Mouse (Mus musculus) megakaryocyte, embryonic 14.5 days (primary cell): ENCODE measurements around the gene Pdlim5. TPM values are rescaled to one million over a fixed set of nuclear protein-coding genes. Genes with fewer than 3 reads are reported as not detected.
A peak's percentile ranks its signal among the peaks of the same experiment; 100 is the strongest.

ENCODE experiments used
- H3K27me3 ChIP-seq: replicated peaks from 2 replicates; pipeline ENCODE3; 2012; ENCODE audit warnings: inconsistent platforms
- H3K36me3 ChIP-seq: replicated peaks from 2 replicates; pipeline ENCODE3; 2012; ENCODE audit warnings: low read length, inconsistent platforms, mixed read lengths
- H3K4me1 ChIP-seq: 2 replicates; pipeline ENCODE4 v1.6.1; 2012; ENCODE audit warnings: inconsistent platforms
- H3K4me3 ChIP-seq: replicated peaks from 2 replicates; pipeline ENCODE3; 2012; ENCODE audit warnings: moderate library complexity, mild to moderate bottlenecking, inconsistent platforms
- H3K9me3 ChIP-seq: 2 replicates; pipeline ENCODE4 v1.6.1; 2012; ENCODE audit warnings: inconsistent platforms
- FLI1 ChIP-seq: IDR thresholded peaks from 2 replicates; pipeline ENCODE4 v1.6.1; 2012; ENCODE audit warnings: low read length, inconsistent platforms, mixed read lengths
- GATA1 ChIP-seq: IDR thresholded peaks from 3 replicates; pipeline ENCODE4 v1.6.1; 2012; ENCODE audit warnings: mixed read lengths, low read length, inconsistent platforms, borderline replicate concordance
- polyA plus RNA-seq: library from polyadenylated mRNA; stranded (reverse); fragments of >175 nt; gene quantifications from 2 replicates; pipeline ENCODE4 v1.2.3, GENCODE M21; 2012; ENCODE audit warnings: low replicate concordance; ENCODE audit not compliant: insufficient read depth

Pdlim5 gene
- polyA plus RNA-seq, 1 experiment = 57.1 TPM

DNA sequence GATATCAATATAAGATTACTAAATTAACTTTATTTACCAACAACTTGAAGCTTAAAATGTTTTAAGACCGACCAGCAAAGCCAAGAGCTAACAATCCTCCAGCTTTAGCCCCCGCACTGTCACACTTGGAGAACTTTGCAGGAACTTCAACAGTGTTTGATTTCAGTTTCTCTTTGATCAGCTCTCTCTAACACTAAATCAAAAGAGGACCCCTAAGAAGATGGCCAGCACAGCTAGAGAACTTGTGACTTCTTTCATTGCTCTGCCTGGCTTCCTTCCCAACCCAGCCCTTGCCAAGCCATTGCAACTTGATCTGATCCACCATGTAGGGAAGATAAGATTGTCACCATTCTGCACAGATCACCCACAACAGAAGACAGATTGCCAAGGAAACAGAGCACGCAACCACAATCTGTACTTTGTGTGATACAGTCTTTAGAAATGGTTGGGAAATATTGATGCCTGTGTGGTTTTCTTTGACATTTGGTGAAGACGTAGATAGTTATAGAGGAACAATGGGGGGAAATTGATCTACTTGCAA is 17.9 kb upstream of the Pdlim5 start:
- no peak for TF ChIP-seq FLI1
- no peak for TF ChIP-seq GATA1
- Histone ChIP-seq H3K4me3 (no peak overlapping the region), H3K9me3 (no peaks in the 10 kb centered on the region), H3K27me3 (peaks cover 5% of the 10 kb centered on the region), H3K36me3 (no peaks in the 10 kb centered on the region), H3K4me1 (0 out of 2 replicates have a peak, but pooled peaks cover 4% of the 10 kb centered on the region)

DNA sequence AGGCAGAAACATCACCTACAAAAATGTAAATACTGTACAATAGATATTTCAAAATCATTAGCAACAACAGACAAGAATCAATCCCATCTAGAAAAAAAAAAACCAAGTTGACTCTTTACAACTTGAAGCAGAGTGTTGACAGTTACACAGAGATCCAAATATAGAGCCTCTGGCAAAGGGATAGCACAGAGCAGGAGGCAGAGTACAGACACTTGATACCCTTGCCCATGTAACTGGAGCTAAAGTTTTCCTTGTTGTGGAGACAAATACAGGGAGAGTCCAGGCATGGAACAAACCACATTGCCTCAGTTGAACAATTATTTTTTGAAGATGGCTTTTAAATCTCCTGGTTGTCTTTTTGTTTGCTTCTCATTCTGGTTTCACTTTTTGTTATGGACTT is 15.4 kb upstream of the Pdlim5 start:
- Histone ChIP-seq H3K36me3 (no peaks in the 10 kb centered on the region), H3K27me3 (peaks cover 5% of the 10 kb centered on the region), H3K4me3 (no peak overlapping the region), H3K9me3 (no peaks in the 10 kb centered on the region), H3K4me1 (0 out of 2 replicates have a peak, but pooled peaks cover 4% of the 10 kb centered on the region)
- TF ChIP-seq GATA1 = no peak
- TF ChIP-seq FLI1 = no peak

DNA sequence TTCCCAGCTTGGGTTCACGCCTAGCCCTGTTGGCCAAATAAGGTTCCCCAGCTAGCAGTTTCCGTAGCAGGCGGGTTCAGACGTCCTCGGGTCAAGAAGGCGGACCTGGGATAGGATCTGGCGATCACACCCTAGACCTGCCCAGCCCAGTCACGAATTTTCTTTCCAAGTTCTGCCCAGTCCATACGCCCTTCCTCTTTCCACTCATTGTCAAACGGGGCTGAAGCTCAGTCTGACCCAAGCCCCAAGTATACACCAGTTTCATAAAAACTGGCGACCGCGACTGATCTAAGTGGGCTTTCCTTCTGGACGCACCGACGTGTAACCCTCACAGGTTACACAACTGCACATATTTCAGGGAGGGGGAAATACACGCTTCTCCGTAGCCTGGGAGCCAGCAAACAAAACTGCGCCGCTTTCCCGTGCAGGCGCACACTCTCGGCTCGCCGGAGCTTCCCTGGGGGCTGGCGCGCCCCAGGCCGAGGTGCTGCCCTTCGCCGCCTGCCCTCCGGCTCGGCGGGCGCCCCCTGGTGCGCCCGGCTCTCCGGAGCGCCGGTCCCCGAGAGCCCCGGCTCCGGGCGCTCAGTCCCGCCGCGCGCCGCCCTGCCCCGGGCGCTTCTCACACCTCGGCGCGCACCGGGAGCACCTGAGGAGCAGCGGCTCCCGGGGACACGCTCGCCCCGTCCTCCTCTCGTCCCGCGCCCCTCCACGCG is 544 bp downstream of the Pdlim5 start:
- peaks cover 14% of the 10 kb centered on the region for H3K36me3 ChIP-seq
- H3K4me3 ChIP-seq = peak overlapping the region; percentile 100
- H3K9me3 ChIP-seq = no peaks in the 10 kb centered on the region
- H3K4me1 ChIP-seq = peaks cover 28% of the 10 kb centered on the region
- H3K27me3 ChIP-seq = no peaks in the 10 kb centered on the region
- TF ChIP-seq FLI1 = no peak
- no peak for TF ChIP-seq GATA1

DNA sequence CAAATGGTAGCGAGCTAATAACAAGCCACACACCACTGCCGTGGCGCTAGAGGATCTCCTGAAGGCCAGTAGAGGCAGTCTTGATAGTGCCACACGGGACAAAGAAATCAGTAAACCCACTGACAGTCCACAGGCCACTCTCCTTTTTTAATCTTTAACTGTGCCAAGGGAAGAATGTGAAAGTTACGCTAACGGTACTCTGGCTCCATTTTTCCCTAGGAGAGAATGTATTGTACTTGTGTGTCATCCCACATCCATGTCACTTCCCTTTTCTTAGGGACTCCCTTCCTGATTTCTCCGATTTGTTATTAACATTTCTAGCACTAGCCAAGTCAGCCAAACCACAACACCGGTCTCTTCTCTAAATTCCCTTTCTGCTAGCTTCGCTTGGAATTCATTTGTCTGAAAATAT is 1.5 kb downstream of the Pdlim5 start:
- Histone ChIP-seq H3K4me1 (peaks cover 31% of the 10 kb centered on the region), H3K36me3 (peaks cover 18% of the 10 kb centered on the region), H3K4me3 (peak overlapping the region; percentile 100), H3K9me3 (no peaks in the 10 kb centered on the region), H3K27me3 (no peaks in the 10 kb centered on the region)
- TF ChIP-seq FLI1 = no peak
- TF ChIP-seq GATA1 = no peak

DNA sequence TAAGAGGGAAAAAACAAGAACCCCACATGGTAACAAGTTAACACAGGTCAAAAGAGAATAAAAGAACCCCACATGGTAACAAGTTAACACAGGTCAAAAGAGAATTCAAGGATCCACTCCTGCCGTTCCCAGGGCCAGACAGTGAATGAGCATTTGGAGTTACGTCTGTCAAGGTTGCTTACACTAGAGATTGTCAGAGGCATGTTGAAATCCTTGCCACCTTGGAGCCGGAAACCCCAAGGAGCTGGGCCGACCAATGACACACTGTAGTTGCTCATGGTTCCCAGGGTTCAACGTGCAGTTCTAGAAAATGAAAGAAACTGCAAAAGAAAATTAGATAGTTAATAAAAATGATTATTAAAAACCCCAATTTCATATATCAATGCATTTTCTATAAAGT is 4.0 kb downstream of the Pdlim5 start:
- Histone ChIP-seq H3K4me1 (peaks cover 51% of the 10 kb centered on the region), H3K9me3 (no peaks in the 10 kb centered on the region), H3K27me3 (no peaks in the 10 kb centered on the region), H3K36me3 (peaks cover 29% of the 10 kb centered on the region), H3K4me3 (no peak overlapping the region)
- no peak for TF ChIP-seq FLI1
- no peak for TF ChIP-seq GATA1

DNA sequence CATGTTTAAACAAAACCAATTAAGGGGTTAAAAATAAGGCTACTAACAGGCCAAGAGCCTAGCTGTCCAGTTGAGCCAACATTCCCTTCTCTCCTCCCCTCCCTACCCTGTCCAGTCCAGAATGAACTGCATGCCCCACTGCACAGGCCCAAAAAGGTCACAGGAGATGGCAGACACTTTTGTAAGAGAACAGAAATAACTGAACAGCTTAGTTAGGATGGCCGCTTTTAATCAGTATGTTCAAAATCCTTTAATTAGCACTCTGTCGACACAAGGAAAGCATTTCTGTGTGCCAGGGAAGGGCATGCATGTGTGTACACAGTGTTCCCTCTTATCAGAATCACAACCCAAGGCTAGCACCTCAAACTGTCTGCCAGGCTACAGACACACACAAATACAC is 5.2 kb downstream of the Pdlim5 start:
- H3K4me3 ChIP-seq = no peak overlapping the region
- TF ChIP-seq FLI1 = no peak
- no peak for TF ChIP-seq GATA1

DNA sequence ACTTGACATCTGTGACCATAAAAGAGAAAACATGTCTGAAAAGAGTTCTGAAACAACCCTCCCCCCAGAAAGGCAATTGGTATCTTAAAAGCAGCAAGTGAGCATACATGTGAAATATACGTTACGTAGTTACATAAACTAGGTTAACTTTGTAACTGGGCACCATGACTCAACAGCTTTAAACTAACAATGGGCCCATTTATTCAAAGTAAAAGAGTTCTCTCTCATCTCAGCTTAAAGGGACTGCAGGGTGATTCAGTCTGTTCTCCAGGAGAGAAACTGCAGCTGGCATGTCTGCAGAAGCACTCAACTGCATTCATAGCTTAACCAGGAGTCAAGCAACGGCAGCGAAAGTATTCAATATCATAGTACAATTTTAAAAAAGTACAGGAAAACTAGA is 7.3 kb downstream of the Pdlim5 start:
- Histone ChIP-seq H3K27me3 (no peaks in the 10 kb centered on the region), H3K4me1 (peaks cover 45% of the 10 kb centered on the region), H3K36me3 (peaks cover 47% of the 10 kb centered on the region), H3K9me3 (no peaks in the 10 kb centered on the region), H3K4me3 (no peak overlapping the region)
- TF ChIP-seq FLI1 (no peak), GATA1 (no peak)

More for the DNA sequence above, 5.2 kb downstream of the Pdlim5 start:
- Histone ChIP-seq H3K9me3 (no peaks in the 10 kb centered on the region), H3K4me1 (peaks cover 52% of the 10 kb centered on the region), H3K36me3 (peaks cover 32% of the 10 kb centered on the region), H3K27me3 (no peaks in the 10 kb centered on the region)

DNA sequence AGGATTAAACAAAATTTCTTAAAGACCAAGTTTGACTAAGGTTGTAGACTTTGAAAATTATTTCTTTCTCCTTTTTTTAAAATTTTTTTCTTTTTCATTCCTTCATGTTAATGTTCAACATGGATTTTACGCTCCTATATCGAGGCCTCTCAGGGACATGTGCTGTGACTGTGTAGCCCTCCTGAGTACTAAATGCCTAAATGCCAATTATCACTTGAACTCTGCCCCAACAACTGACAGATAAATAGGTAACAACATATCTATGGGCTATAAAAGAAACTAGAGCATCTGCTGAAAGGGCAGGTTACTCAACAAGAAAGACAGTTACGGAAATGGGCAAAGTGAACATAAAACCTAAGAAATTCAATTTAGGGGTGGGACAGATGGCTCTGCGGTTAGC is 9.0 kb downstream of the Pdlim5 start:
- H3K27me3 ChIP-seq = no peaks in the 10 kb centered on the region
- TF ChIP-seq FLI1 = no peak
- H3K36me3 ChIP-seq = peaks cover 56% of the 10 kb centered on the region
- peaks cover 56% of the 10 kb centered on the region for H3K4me1 ChIP-seq
- H3K4me3 ChIP-seq = no peak overlapping the region
- no peaks in the 10 kb centered on the region for H3K9me3 ChIP-seq

DNA sequence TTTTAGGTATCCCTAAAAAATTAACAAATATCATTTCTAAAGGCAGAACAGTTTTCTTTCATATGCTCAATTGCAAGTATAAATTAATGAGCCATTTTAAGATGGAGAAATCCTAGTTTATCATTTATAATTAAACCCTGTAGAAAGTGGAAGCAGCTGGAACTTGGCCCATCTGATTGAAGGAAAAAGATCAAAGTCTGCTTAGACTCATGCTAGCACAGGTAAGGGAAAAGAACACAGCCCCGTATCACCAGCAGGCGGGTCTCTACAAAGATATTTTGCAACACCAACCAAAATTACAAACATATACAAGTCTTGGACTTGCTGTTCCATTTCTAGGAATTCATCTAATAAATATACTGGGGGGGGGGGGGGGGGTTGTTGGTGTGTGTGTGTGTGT is 9.8 kb downstream of the Pdlim5 start:
- no peak overlapping the region for H3K4me3 ChIP-seq
- no peaks in the 10 kb centered on the region for H3K27me3 ChIP-seq
- peaks cover 52% of the 10 kb centered on the region for H3K4me1 ChIP-seq
- peaks cover 50% of the 10 kb centered on the region for H3K36me3 ChIP-seq
- no peaks in the 10 kb centered on the region for H3K9me3 ChIP-seq
- TF ChIP-seq FLI1 = no peak
- TF ChIP-seq GATA1 = no peak

DNA sequence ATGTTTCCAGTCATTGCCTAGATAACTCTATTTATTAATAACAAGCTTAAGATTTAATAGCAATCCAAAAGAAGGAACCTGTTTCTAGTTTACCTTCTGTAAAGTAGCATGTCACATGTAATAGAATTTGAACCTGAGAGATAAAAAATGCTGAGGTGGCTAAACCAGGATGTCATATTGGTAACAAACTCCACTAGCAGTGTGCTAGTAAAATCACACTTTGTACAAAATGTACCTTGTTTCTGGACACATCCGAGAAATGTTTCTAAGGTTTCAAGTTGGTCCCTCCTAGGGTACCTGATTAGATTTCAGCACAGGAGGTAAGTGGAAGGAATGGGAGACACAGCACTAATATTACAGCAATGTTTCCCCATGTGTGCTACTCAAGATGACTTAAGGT is 18.9 kb downstream of the Pdlim5 start:
- Histone ChIP-seq H3K9me3 (no peaks in the 10 kb centered on the region), H3K36me3 (peaks cover 32% of the 10 kb centered on the region), H3K27me3 (no peaks in the 10 kb centered on the region), H3K4me1 (peaks cover 29% of the 10 kb centered on the region), H3K4me3 (no peak overlapping the region)
- TF ChIP-seq GATA1 (no peak), FLI1 (no peak)
